Mouse (Mus musculus) embryonic facial prominence, embryonic 14.5 days (tissue): ENCODE data around the gene Stra6. TPM values are rescaled to one million over a fixed set of nuclear protein-coding genes. Genes with fewer than 3 reads are reported as not detected.
A peak's percentile ranks its signal among the peaks of the same experiment; 100 is the strongest.

Experiments
- ATAC-seq: fragments of 200-750 bp; cut with Nextera tagmentation; 2 replicates; pipeline ENCODE4 v1.8.0; 2017; ENCODE audit warnings: low read depth, moderate number of reproducible peaks, moderate TSS enrichment
- DNase-seq: peaks from one replicate; pipeline ENCODE4 v3.0.0-alpha.2; 2015; ENCODE audit warnings: low spot score
- H3K27ac ChIP-seq: fragments of 300-500 bp; sonication (generic); replicated peaks from 2 replicates; pipeline ENCODE4 v1.5.1; 2014; ENCODE audit warnings: low read depth, mild to moderate bottlenecking, low read length, moderate library complexity
- H3K27me3 ChIP-seq: fragments of 300-500 bp; sonication (generic); replicated peaks from 2 replicates; pipeline ENCODE4 v1.6.1; 2014; ENCODE audit warnings: low read length; ENCODE audit not compliant: control insufficient read depth, insufficient read depth
- H3K36me3 ChIP-seq: fragments of 300-500 bp; sonication (generic); 2 replicates; pipeline ENCODE4 v1.6.1; 2014; ENCODE audit warnings: low read length, mixed read lengths; ENCODE audit not compliant: control insufficient read depth, insufficient read depth
- H3K4me1 ChIP-seq: fragments of 300-500 bp; sonication (generic); 2 replicates; pipeline ENCODE4 v1.6.1; 2014; ENCODE audit warnings: antibody characterized with exemption, low read length; ENCODE audit not compliant: control insufficient read depth, insufficient read depth
- H3K4me2 ChIP-seq: fragments of 300-500 bp; sonication (generic); 2 replicates; pipeline ENCODE4 v1.6.1; 2014; ENCODE audit warnings: low read depth, mild to moderate bottlenecking, low read length, moderate library complexity, mixed read lengths
- H3K4me3 ChIP-seq: fragments of 300-500 bp; sonication (generic); 2 replicates; pipeline ENCODE4 v1.5.1; 2014; ENCODE audit warnings: low read depth, mild to moderate bottlenecking, low read length
- H3K9ac ChIP-seq: fragments of 300-500 bp; sonication (generic); 2 replicates; pipeline ENCODE4 v1.6.1; 2014; ENCODE audit warnings: low read depth, mild to moderate bottlenecking, low read length, moderate library complexity, mixed read lengths
- H3K9me3 ChIP-seq: fragments of 300-500 bp; sonication (generic); 2 replicates; pipeline ENCODE4 v1.6.1; 2016; ENCODE audit warnings: low read length; ENCODE audit not compliant: control insufficient read depth
- WGBS: fragments of 180-500 bp; shearing (Covaris S2); extraction: QIAGEN DNeasy Blood & Tissue Kit; methylation state at CpG from one replicate; pipeline ENCODE4 v1.1.7; 2014; 5-methylcytosine and 5-hydroxymethylcytosine counted together
- polyA plus RNA-seq: library from polyadenylated mRNA; unstranded; fragments of >200 nt; fragmentation: Nextera tagmentation; extraction: Ambion mirVana; gene quantifications from 2 replicates; pipeline ENCODE4 v1.2.1, GENCODE M21; 2014

Stra6 gene
- polyA plus RNA-seq, 1 experiment from 2014 or later: 10.5 TPM

DNA sequence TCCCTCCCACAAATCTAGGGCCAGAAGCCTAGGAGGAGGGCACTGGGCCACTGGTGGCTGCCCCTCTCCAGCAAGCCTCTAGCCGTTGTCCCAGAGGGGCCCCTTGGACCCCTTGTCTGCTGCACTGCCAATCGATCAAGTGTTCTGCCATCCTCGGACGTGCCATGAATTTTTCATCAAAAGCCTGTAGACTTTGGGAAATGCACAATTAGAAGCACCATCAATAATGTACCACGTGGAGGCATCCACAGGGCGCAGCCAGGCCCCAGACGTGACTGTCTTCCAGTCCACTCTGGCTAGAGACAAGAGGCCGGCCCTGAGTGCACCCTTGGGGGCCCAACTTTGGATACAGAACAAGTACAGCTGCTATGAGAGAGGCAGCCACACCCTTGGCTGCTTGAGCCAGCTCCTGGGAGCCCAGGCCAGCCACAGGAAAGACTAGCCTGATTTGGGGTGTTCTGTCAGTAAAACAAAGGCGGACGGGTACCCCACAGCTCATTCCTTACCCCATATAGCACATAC, 20.0 kb upstream of the Stra6 start:
- WGBS: 84% methylated on average over 10 of the region's 10 CpGs
- no peak for DNase-seq
- H3K27ac ChIP-seq: no peak overlapping the region

DNA sequence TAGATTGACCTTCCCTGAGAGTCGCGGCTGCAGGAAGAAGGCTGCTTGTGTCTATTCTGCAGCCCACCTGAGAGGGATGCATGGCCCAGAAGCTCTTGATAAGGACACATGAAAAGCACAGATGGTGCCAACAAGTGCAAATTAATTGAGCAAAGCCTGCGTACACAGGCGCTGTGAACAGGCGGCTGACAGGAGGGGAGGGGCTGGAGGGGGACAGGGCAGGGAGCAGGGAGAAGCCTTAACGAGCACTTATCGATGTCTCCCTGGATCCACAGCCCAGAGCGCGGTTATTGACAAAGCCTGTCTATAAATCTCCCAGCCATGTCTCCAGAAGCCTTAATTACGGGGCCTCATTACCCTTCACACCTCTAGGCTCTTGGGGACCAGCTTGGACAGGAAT, 18.8 kb upstream of the Stra6 start:
- H3K4me3 ChIP-seq: no peak overlapping the region
- no peak overlapping the region for H3K4me2 ChIP-seq
- no peaks in the 10 kb centered on the region for H3K27me3 ChIP-seq
- WGBS: 32% methylated on average over 10 of the region's 10 CpGs
- no peak overlapping the region for H3K9ac ChIP-seq
- no peak overlapping the region for H3K27ac ChIP-seq
- no peaks in the 10 kb centered on the region for H3K9me3 ChIP-seq
- DNase-seq (no peak), ATAC-seq (0 out of 2 replicates have a peak, but pooled peaks have one; percentile 48)
- no peaks in the 10 kb centered on the region for H3K36me3 ChIP-seq
- peaks cover 8% of the 10 kb centered on the region; the same call in 1 of the 2 replicates for H3K4me1 ChIP-seq

More for the DNA sequence above, 20.0 kb upstream of the Stra6 start:
- Histone ChIP-seq H3K9ac (no peak overlapping the region), H3K4me3 (no peak overlapping the region), H3K9me3 (no peaks in the 10 kb centered on the region), H3K36me3 (no peaks in the 10 kb centered on the region), H3K27me3 (no peaks in the 10 kb centered on the region), H3K4me1 (peaks cover 8% of the 10 kb centered on the region; the same call in 1 of the 2 replicates), H3K4me2 (no peak overlapping the region)
- no peak for ATAC-seq

DNA sequence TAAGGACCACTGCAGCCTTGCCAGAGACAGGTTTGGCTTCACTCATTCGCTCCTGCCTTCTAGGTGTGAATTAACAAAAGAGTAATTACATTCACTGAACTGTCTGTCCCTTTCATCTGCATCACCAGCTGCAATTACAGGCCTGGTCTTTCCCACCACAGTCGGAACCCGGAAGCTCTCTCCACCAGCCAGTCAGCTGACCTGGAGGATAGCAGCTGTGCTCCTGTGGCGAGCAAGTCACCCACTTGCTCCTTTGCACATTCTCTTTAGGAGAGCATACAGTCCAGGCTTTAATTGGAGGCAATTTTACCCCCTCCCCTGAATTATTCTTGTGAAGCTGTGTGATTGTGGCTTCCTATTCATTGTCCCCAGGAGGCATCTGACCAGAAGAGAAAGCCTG, 17.9 kb upstream of the Stra6 start:
- Histone ChIP-seq H3K4me2 (no peak overlapping the region), H3K4me3 (no peak overlapping the region), H3K27me3 (no peaks in the 10 kb centered on the region; the same call in 1 of the 2 replicates), H3K4me1 (peaks cover 8% of the 10 kb centered on the region; the same call in 1 of the 2 replicates), H3K27ac (no peak overlapping the region), H3K9ac (no peak overlapping the region), H3K9me3 (no peaks in the 10 kb centered on the region), H3K36me3 (no peaks in the 10 kb centered on the region)
- ATAC-seq: no peak
- DNase-seq: peak; percentile 42
- WGBS: 31% methylated on average over 4 of the region's 4 CpGs

DNA sequence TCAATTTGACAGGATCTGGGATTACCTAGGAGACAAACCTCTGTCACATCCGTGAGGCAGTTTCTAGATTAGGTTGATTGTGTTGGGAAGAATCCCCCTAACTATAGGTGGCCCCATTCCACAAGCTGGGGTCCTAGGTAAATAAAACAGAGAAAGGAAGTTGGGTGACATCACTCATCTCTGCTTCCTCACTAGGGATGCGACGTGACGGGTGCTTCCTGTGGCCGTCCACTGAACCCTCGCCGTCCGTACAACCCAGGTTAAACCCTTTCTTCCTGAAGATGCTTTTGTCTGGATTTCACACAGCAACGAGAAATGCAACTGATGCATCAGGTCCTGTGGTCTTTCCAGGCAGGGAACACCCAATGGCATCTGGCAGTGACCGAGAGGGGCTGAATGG, 16.5 kb upstream of the Stra6 start:
- Histone ChIP-seq H3K36me3 (no peaks in the 10 kb centered on the region), H3K4me1 (peaks cover 8% of the 10 kb centered on the region; the same call in 1 of the 2 replicates), H3K4me3 (no peak overlapping the region), H3K27ac (no peak overlapping the region), H3K9me3 (no peaks in the 10 kb centered on the region), H3K9ac (no peak overlapping the region), H3K27me3 (no peaks in the 10 kb centered on the region; the same call in 1 of the 2 replicates), H3K4me2 (no peak overlapping the region)
- DNase-seq (no peak), ATAC-seq (no peak)
- 78% methylated on average over 10 of the region's 10 CpGs for WGBS

DNA sequence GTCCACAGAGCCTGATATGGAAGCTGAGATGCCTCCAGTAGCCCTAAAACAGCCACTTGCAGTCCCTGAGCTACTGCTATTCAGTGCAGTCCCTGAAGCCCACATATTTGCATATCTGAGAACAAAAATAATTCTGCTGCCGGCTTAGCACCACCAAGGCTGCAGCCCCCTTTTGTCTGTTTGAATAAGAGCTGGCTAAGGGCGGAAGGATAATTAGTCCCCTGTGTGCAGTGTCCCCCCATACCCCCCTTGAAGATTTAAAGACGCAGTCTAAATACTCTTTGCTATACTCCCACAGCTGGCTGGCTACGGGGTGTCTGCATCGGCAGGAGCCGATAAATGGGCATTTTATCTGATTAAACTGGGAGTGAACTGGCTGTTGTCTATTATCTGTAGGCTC, 15.0 kb upstream of the Stra6 start:
- Histone ChIP-seq H3K27me3 (no peaks in the 10 kb centered on the region; the same call in 1 of the 2 replicates), H3K9ac (no peak overlapping the region), H3K4me2 (no peak overlapping the region), H3K9me3 (no peaks in the 10 kb centered on the region), H3K4me3 (no peak overlapping the region), H3K27ac (no peak overlapping the region), H3K36me3 (no peaks in the 10 kb centered on the region), H3K4me1 (no peaks in the 10 kb centered on the region; the same call in 1 of the 2 replicates)
- WGBS: 12% methylated on average over 6 of the region's 6 CpGs
- DNase-seq (no peak), ATAC-seq (no peak)

DNA sequence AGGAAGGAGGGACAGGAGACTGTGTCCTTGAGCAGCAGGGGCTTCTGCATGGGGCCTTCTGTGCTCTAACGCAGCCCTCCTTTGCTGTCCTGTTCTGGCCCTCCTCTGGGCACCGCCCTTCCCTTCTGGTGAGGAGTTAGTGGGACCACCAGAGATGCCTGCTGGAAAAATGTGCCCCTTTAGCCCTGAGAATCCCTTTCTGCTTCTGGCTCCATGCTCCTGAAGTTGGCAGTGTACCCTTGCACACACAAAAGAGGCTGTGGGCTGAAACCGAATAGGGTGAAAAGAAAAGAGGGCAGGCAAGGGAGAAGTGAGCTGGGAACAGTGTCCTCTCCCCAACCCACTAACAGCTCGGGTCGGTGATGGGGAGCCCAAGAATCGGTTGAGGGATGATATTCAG, 14.4 kb upstream of the Stra6 start:
- Histone ChIP-seq H3K4me1 (no peaks in the 10 kb centered on the region; the same call in 1 of the 2 replicates), H3K27me3 (no peaks in the 10 kb centered on the region; the same call in 1 of the 2 replicates), H3K4me3 (no peak overlapping the region), H3K4me2 (no peak overlapping the region), H3K27ac (no peak overlapping the region), H3K9ac (no peak overlapping the region), H3K36me3 (no peaks in the 10 kb centered on the region), H3K9me3 (no peaks in the 10 kb centered on the region)
- DNase-seq (no peak), ATAC-seq (no peak)
- WGBS: 59% methylated on average over 6 of the region's 6 CpGs

DNA sequence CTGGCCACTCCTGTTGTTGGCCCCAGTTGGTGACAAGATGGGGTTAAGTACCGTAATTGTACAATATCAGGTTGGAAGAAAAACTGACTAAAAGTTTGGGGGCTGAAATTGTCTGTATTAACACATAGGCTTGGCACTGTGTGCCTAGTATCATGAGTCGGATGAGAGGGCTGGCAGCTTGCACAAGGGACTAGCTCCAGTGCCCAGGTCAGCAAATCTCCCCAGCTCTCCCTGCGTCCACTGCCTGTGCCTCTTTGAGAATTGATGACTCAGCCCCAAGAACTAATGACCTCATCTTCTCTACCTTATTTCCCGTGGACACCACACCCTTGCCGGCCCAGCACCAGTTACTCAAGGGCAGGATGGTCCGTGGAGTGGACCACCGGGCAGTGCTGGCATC, 13.7 kb upstream of the Stra6 start:
- no peak overlapping the region for H3K9ac ChIP-seq
- 78% methylated on average over 7 of the region's 7 CpGs for WGBS
- no peak for ATAC-seq
- no peak overlapping the region for H3K4me3 ChIP-seq
- H3K27ac ChIP-seq: no peak overlapping the region
- H3K4me1 ChIP-seq: no peaks in the 10 kb centered on the region; the same call in 1 of the 2 replicates
- no peak for DNase-seq
- no peaks in the 10 kb centered on the region for H3K36me3 ChIP-seq
- H3K27me3 ChIP-seq: no peaks in the 10 kb centered on the region; the same call in 1 of the 2 replicates
- no peak overlapping the region for H3K4me2 ChIP-seq
- no peaks in the 10 kb centered on the region for H3K9me3 ChIP-seq

DNA sequence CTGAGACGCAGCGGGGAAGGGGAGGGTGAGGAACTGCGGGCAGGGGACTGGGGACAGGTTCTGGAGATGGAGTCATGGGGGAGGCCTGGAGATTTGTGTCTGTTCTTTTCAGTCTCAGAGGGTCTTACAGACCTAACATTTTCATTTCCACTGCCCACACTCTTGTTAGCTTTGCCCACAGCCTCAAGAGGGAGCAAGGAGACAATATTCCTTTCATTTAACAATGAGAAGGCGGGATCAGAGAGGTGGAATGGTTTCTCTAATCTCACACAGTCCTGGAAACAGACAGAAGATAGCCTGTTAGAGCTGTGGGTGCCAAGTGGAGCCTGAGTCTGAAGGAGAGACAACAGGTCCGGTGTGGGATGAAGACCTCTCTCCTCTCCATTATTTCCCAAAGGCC, 11.7 kb upstream of the Stra6 start:
- no peaks in the 10 kb centered on the region for H3K36me3 ChIP-seq
- H3K4me1 ChIP-seq: no peaks in the 10 kb centered on the region; the same call in 1 of the 2 replicates
- no peak overlapping the region for H3K27ac ChIP-seq
- H3K4me3 ChIP-seq: no peak overlapping the region
- no peak for DNase-seq
- H3K27me3 ChIP-seq: no peaks in the 10 kb centered on the region; the same call in 1 of the 2 replicates
- 29% methylated on average over 5 of the region's 5 CpGs for WGBS
- H3K9ac ChIP-seq: no peak overlapping the region
- no peak overlapping the region for H3K4me2 ChIP-seq
- no peaks in the 10 kb centered on the region for H3K9me3 ChIP-seq
- no peak for ATAC-seq

DNA sequence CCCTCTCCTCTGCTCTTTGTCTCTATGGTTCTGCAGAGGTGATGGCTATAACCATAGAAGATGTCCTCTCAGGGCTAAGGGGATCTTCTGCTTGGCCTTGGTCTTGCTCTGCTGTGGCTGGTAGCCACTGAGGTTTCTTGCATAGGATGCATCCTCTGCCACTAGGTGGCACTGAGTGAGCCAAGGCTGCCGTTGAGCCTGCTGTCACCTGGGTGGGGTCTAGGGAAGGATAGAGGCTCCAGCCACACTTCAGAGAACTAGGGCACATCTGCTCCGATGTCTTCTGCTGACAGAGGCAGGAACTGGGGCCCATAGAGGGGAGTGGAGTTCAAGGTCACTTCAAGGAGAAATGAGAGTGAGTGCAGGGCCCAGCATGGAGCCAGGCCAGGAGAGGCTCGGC, 10.5 kb upstream of the Stra6 start:
- ATAC-seq: peak; percentile 53; the same call in 1 of the 2 replicates
- Histone ChIP-seq H3K4me2 (no peak overlapping the region), H3K4me3 (no peak overlapping the region), H3K9ac (no peak overlapping the region), H3K27ac (no peak overlapping the region), H3K4me1 (no peaks in the 10 kb centered on the region; the same call in 1 of the 2 replicates), H3K9me3 (no peaks in the 10 kb centered on the region), H3K36me3 (no peaks in the 10 kb centered on the region), H3K27me3 (no peaks in the 10 kb centered on the region; the same call in 1 of the 2 replicates)
- DNase-seq: peak; percentile 75
- 19% methylated on average over 3 of the region's 3 CpGs for WGBS
